Mouse (Mus musculus) neural tube, embryonic 11.5 days (tissue): ENCODE results near the gene Lin54. TPM values are rescaled to one million over a fixed set of nuclear protein-coding genes. Genes with fewer than 3 reads are reported as not detected.

Experiments
- ATAC-seq: fragments of 200-750 bp; cut with Nextera tagmentation; 2 replicates; pipeline ENCODE4 v1.8.0; 2017; ENCODE audit warnings: moderate number of reproducible peaks, mild to moderate bottlenecking, moderate TSS enrichment, moderate library complexity; ENCODE audit not compliant: insufficient read depth, low FRiP score, low TSS enrichment
- DNase-seq: peaks from one replicate; pipeline ENCODE4 v3.0.0-alpha.2; 2015; ENCODE audit warnings: low spot score
- H3K27ac ChIP-seq: fragments of 300-500 bp; sonication (generic); 2 replicates; pipeline ENCODE4 v1.5.1; 2014; ENCODE audit warnings: low read depth, mild to moderate bottlenecking, low read length
- H3K27me3 ChIP-seq: fragments of 300-500 bp; sonication (generic); 2 replicates; pipeline ENCODE4 v1.6.1; 2014; ENCODE audit warnings: mild to moderate bottlenecking, low read length, mixed read lengths; ENCODE audit not compliant: control insufficient read depth, insufficient read depth
- H3K36me3 ChIP-seq: fragments of 300-500 bp; sonication (generic); 2 replicates; pipeline ENCODE4 v1.6.1; 2014; ENCODE audit warnings: mild to moderate bottlenecking, low read length, moderate library complexity, mixed read lengths; ENCODE audit not compliant: control insufficient read depth, insufficient read depth
- H3K4me1 ChIP-seq: fragments of 300-500 bp; sonication (generic); 2 replicates; pipeline ENCODE4 v1.6.1; 2014; ENCODE audit warnings: low read length, mixed read lengths; ENCODE audit not compliant: control insufficient read depth, insufficient read depth
- H3K4me2 ChIP-seq: fragments of 300-500 bp; sonication (generic); 2 replicates; pipeline ENCODE4 v1.6.1; 2014; ENCODE audit warnings: low read depth, mild to moderate bottlenecking, moderate library complexity
- H3K4me3 ChIP-seq: fragments of 300-500 bp; sonication (generic); 2 replicates; pipeline ENCODE4 v1.5.1; 2014; ENCODE audit warnings: low read depth, low read length
- H3K9ac ChIP-seq: fragments of 300-500 bp; sonication (generic); 2 replicates; pipeline ENCODE4 v1.6.1; 2014; ENCODE audit warnings: mild to moderate bottlenecking, low read length
- H3K9me3 ChIP-seq: fragments of 300-500 bp; sonication (generic); 2 replicates; pipeline ENCODE4 v1.6.1; 2016; ENCODE audit warnings: low read length; ENCODE audit not compliant: control insufficient read depth
- whole genome bisulfite sequencing: fragments of 180-500 bp; shearing (Covaris S2); extraction: QIAGEN DNeasy Blood & Tissue Kit; methylation state at CpG from one replicate; pipeline ENCODE4 v1.1.7; 2014; 5-methylcytosine and 5-hydroxymethylcytosine counted together
- polyA plus RNA-seq: library from polyadenylated mRNA; unstranded; fragments of >200 nt; fragmentation: Nextera tagmentation; extraction: Ambion mirVana; gene quantifications from 2 replicates; pipeline ENCODE4 v1.2.1, GENCODE M21; 2014

The Lin54 gene
- polyA plus RNA-seq, 1 experiment from 2014 or later, result 16.8 TPM

DNA sequence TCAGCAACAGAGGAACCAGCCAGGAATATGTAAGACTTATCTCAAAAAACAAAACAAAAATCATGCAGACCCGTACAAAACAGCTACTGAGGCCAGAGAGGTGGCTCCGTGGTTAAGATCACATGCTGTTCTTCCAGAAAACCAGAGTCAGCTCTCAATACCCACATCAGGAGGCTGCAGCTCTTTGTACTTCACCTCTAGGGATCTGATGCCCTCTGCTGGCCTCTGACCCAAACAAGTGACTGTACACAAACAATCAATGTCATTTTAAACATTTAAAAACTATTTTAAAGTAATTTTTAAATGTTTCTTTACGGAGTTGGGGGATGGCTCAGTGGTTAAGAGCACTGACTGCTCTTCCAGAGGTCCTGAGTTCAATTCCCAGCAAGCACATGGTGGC lies 24.1 kb downstream of the Lin54 start:
- no peak overlapping the region for H3K27ac ChIP-seq
- no peak overlapping the region for H3K9ac ChIP-seq
- no peaks in the 10 kb centered on the region for H3K4me1 ChIP-seq
- 80% methylated on average over 3 of the region's 3 CpGs for WGBS
- 0 out of 2 replicates have a peak, but pooled peaks cover 2% of the 10 kb centered on the region for H3K36me3 ChIP-seq
- no peaks in the 10 kb centered on the region for H3K27me3 ChIP-seq
- DNase-seq (no peak), ATAC-seq (no peak)
- no peak overlapping the region for H3K4me2 ChIP-seq
- H3K4me3 ChIP-seq, result no peak overlapping the region
- H3K9me3 ChIP-seq, result no peaks in the 10 kb centered on the region

GRCm38 (mm10) chr5:100467336-100467735 lies 33.1 kb downstream of the Lin54 start:
- Histone ChIP-seq H3K4me3 (no peak overlapping the region), H3K9ac (no peak overlapping the region), H3K27me3 (no peaks in the 10 kb centered on the region), H3K9me3 (no peaks in the 10 kb centered on the region), H3K36me3 (no peaks in the 10 kb centered on the region), H3K27ac (no peak overlapping the region), H3K4me2 (no peak overlapping the region), H3K4me1 (no peaks in the 10 kb centered on the region)
- WGBS, result 95% methylated on average over 7 of the region's 7 CpGs
- ATAC-seq, result no peak
- DNase-seq, result no peak

GRCm38 (mm10) chr5:100466624-100467023 lies 33.8 kb downstream of the Lin54 start:
- 94% methylated on average over 10 of the region's 10 CpGs for WGBS
- no peak overlapping the region for H3K4me2 ChIP-seq
- H3K4me1 ChIP-seq, result no peaks in the 10 kb centered on the region
- H3K9ac ChIP-seq, result no peak overlapping the region
- no peak overlapping the region for H3K27ac ChIP-seq
- H3K27me3 ChIP-seq, result no peaks in the 10 kb centered on the region
- DNase-seq, result no peak
- H3K9me3 ChIP-seq, result no peaks in the 10 kb centered on the region
- no peak for ATAC-seq
- no peak overlapping the region for H3K4me3 ChIP-seq
- no peaks in the 10 kb centered on the region for H3K36me3 ChIP-seq

- Histone ChIP-seq H3K4me3 (no peak overlapping the region), H3K4me1 (no peaks in the 10 kb centered on the region), H3K4me2 (no peak overlapping the region), H3K9me3 (no peaks in the 10 kb centered on the region), H3K27ac (no peak overlapping the region), H3K9ac (no peak overlapping the region), H3K27me3 (no peaks in the 10 kb centered on the region), H3K36me3 (peaks cover 11% of the 10 kb centered on the region; the same call in 1 of the 2 replicates)
- WGBS, result 86% methylated on average over 2 of the region's 2 CpGs
- DNase-seq, result no peak
- no peak for ATAC-seq
Measured at GRCm38 (mm10) chr5:100462374-100462773, 38.1 kb downstream of the Lin54 start.

DNA sequence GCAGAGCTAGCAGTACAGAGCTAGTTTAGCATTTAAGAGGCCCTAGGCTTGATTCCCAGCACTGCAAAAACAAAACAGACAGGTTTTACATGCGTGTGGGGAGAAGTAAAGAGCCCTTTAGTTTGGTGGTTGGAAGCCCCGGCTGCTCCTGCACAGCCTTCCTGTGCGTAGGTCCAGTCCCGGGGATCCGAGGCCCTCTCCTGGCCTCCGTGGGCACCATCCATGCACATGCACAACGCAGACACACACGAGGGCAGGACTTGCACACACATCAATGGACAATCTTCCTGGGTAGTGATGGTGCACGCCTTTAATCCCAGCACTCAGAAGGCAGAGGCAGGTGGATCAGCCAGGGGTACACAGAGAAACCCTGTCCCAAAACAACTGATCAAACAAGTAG lies 38.9 kb downstream of the Lin54 start:
- Histone ChIP-seq H3K4me2 (no peak overlapping the region), H3K27me3 (no peaks in the 10 kb centered on the region), H3K4me1 (no peaks in the 10 kb centered on the region), H3K27ac (no peak overlapping the region), H3K36me3 (peaks cover 11% of the 10 kb centered on the region; the same call in 1 of the 2 replicates), H3K4me3 (no peak overlapping the region), H3K9me3 (no peaks in the 10 kb centered on the region), H3K9ac (no peak overlapping the region)
- DNase-seq (no peak), ATAC-seq (no peak)
- WGBS, result 96% methylated on average over 9 of the region's 9 CpGs

GRCm38 (mm10) chr5:100459468-100459867 lies 41.0 kb downstream of the Lin54 start:
- Histone ChIP-seq H3K4me3 (no peak overlapping the region), H3K4me1 (no peaks in the 10 kb centered on the region), H3K27ac (no peak overlapping the region), H3K36me3 (peaks cover 11% of the 10 kb centered on the region; the same call in 1 of the 2 replicates), H3K9me3 (no peaks in the 10 kb centered on the region), H3K27me3 (no peaks in the 10 kb centered on the region), H3K4me2 (no peak overlapping the region), H3K9ac (no peak overlapping the region)
- ATAC-seq (no peak), DNase-seq (no peak)
- WGBS, result 95% methylated on average over 5 of the region's 5 CpGs

DNA sequence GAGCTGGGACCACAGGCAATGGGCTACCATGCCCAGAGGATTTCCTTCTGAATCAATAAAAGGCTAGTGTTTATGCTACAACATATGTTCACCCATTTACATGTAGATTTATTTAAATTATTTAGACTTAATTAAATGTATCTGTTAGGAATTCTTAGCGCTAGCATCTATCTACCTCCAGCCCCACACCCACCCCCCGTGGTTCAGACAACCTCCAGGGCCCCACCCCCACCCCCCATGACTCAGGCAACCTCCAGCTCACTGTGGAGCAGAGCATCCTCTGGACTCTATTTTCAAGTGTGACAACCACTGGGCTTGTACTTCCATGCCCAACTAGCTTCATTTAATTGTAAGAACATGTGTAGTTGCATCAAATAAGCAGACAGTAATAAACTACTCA lies 48.6 kb downstream of the Lin54 start:
- 72% methylated on average over 2 of the region's 2 CpGs for WGBS
- ATAC-seq, result no peak
- no peak overlapping the region for H3K9ac ChIP-seq
- H3K4me2 ChIP-seq, result no peak overlapping the region
- H3K4me3 ChIP-seq, result no peak overlapping the region
- no peaks in the 10 kb centered on the region for H3K4me1 ChIP-seq
- 0 out of 2 replicates have a peak, but pooled peaks cover 5% of the 10 kb centered on the region for H3K36me3 ChIP-seq
- DNase-seq, result no peak
- no peak overlapping the region for H3K27ac ChIP-seq
- H3K27me3 ChIP-seq, result no peaks in the 10 kb centered on the region
- H3K9me3 ChIP-seq, result no peaks in the 10 kb centered on the region

- peaks cover 7% of the 10 kb centered on the region for H3K36me3 ChIP-seq
- no peaks in the 10 kb centered on the region for H3K4me1 ChIP-seq
- no peak overlapping the region for H3K9ac ChIP-seq
- H3K27ac ChIP-seq, result no peak overlapping the region
- no peak overlapping the region for H3K4me2 ChIP-seq
- H3K9me3 ChIP-seq, result no peaks in the 10 kb centered on the region
- no peak for ATAC-seq
- H3K4me3 ChIP-seq, result no peak overlapping the region
- 97% methylated on average over 14 of the region's 14 CpGs for WGBS
- H3K27me3 ChIP-seq, result no peaks in the 10 kb centered on the region
- no peak for DNase-seq
Measured at GRCm38 (mm10) chr5:100438796-100439195, 61.6 kb downstream of the Lin54 start.

DNA sequence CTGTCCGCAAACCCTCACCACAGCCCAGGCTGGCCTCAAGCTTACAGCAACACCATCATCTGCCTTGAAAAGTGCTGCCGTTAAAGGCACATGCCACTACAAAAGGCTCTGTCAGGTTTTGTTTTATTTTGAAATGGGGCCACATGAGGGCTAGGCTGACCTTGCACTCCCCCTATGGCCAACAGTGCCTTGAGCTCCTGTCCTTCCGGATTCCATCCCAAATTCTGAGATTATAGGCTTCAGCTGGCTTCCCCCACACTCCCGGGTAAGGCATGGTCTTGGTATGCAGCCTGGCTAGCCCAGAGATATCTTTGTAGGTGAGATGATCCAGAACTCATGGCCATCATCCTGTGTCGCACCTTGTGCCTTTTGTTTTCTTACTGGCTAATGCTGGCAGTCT lies 62.5 kb downstream of the Lin54 start:
- 98% methylated on average over 5 of the region's 5 CpGs for WGBS

More for the DNA sequence above, 62.5 kb downstream of the Lin54 start:
- H3K4me1 ChIP-seq, result no peaks in the 10 kb centered on the region
- H3K9me3 ChIP-seq, result no peaks in the 10 kb centered on the region
- H3K27ac ChIP-seq, result no peak overlapping the region
- H3K4me3 ChIP-seq, result no peak overlapping the region
- H3K4me2 ChIP-seq, result no peak overlapping the region
- H3K9ac ChIP-seq, result no peak overlapping the region
- no peaks in the 10 kb centered on the region for H3K27me3 ChIP-seq
- no peak for ATAC-seq
- DNase-seq, result no peak
- peaks cover 7% of the 10 kb centered on the region for H3K36me3 ChIP-seq
